Mouse (Mus musculus) small intestine, adult 2 months (tissue): Measurements from ENCODE around the gene Gm28038.

Source experiments
- CTCF ChIP-seq: fragments of 200-500 bp; IDR thresholded peaks from 2 replicates; pipeline ENCODE4 v1.5.1; 2012; ENCODE audit warnings: low read depth, mild to moderate bottlenecking, control low read depth, inconsistent platforms, low read length, moderate library complexity, mixed read lengths; ENCODE audit not compliant: insufficient replicate concordance, insufficient read length; ENCODE audit errors: extremely low read depth
- POLR2A ChIP-seq: fragments of 200-500 bp; IDR thresholded peaks from 2 replicates; pipeline ENCODE4 v1.6.1; 2012; ENCODE audit warnings: low read depth, mild to moderate bottlenecking, control low read depth, inconsistent platforms, low read length, moderate library complexity

DNA sequence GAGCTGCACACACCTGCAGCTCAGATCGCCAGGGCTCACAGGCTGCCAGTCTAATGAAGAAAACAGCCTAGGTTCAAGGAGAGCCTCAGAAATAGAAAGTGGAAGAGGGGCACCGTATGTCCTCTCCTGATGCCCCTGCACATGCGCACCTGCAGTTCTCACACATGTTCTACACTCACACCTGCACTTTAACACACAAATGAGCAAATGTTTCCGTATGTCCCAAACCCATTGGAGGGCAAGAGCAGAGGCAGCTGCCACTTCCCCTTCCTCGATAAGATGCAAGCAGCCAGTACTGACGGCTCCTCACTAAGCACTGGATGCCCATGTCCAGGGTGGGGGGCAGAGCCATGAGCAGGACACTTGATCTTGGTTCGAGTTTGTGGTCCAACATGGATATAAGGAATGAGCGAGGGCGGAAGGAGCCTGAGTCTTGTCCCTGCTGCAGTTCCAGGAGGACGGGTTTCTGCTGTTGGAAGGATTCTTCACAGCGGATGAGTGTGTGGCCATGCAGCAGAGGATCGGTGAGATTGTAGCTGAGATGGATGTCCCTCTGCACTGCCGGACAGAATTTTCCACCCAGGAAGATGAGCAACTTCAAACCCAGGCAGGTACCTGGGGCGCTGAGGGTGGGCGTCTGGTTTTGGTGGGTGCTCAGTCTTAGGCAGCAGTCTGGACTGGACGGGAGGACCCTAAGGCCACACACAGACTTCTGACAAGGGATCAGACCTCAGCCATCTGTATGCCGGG lies 11.4 kb upstream of the Gm28038 start:
- TF ChIP-seq CTCF = no peak
- no peak for TF ChIP-seq POLR2A
